Mouse (Mus musculus) limb, embryonic 14.5 days (tissue): ENCODE data around the gene Fgfr2. TPM values are rescaled to one million over a fixed set of nuclear protein-coding genes. Genes with fewer than 3 reads are reported as not detected.

Experiments
- ATAC-seq: fragments of 200-750 bp; cut with Nextera tagmentation; 2 replicates; pipeline ENCODE4 v1.8.0; 2017; ENCODE audit warnings: low read depth, moderate number of reproducible peaks, moderate TSS enrichment; ENCODE audit not compliant: low FRiP score
- DNase-seq: peaks from one replicate; pipeline ENCODE4 v3.0.0-alpha.2; 2015; ENCODE audit warnings: low spot score
- H3K27ac ChIP-seq: fragments of 300-500 bp; sonication (generic); replicated peaks from 2 replicates; pipeline ENCODE4 v1.5.1; 2014; ENCODE audit warnings: low read depth, mild to moderate bottlenecking, low read length, moderate library complexity, mixed read lengths
- H3K27me3 ChIP-seq: fragments of 300-500 bp; sonication (generic); 2 replicates; pipeline ENCODE4 v1.6.1; 2014; ENCODE audit warnings: low read length, mixed read lengths; ENCODE audit not compliant: control insufficient read depth, insufficient read depth
- H3K36me3 ChIP-seq: fragments of 300-500 bp; sonication (generic); 2 replicates; pipeline ENCODE4 v1.6.1; 2014; ENCODE audit warnings: mild to moderate bottlenecking, low read length, moderate library complexity, mixed read lengths; ENCODE audit not compliant: control insufficient read depth, insufficient read depth
- H3K4me1 ChIP-seq: fragments of 300-500 bp; sonication (generic); 2 replicates; pipeline ENCODE4 v1.6.1; 2014; ENCODE audit warnings: antibody characterized with exemption, low read length, mixed read lengths; ENCODE audit not compliant: control insufficient read depth, insufficient read depth
- H3K4me2 ChIP-seq: fragments of 300-500 bp; sonication (generic); replicated peaks from 2 replicates; pipeline ENCODE4 v1.6.1; 2014; ENCODE audit warnings: low read depth, mild to moderate bottlenecking, low read length, moderate library complexity; ENCODE audit not compliant: severe bottlenecking
- H3K4me3 ChIP-seq: fragments of 300-500 bp; sonication (generic); replicated peaks from 2 replicates; pipeline ENCODE4 v1.5.1; 2014; ENCODE audit warnings: low read length
- H3K9ac ChIP-seq: fragments of 300-500 bp; sonication (generic); 2 replicates; pipeline ENCODE4 v1.6.1; 2014; ENCODE audit warnings: mild to moderate bottlenecking, low read depth, low read length, moderate library complexity; ENCODE audit not compliant: severe bottlenecking
- H3K9me3 ChIP-seq: fragments of 300-500 bp; sonication (generic); 2 replicates; pipeline ENCODE4 v1.6.1; 2016; ENCODE audit warnings: low read length; ENCODE audit not compliant: control insufficient read depth
- POLR2A ChIP-seq: fragments of 200-500 bp; IDR thresholded peaks from 2 replicates; pipeline ENCODE4 v1.8.0; 2012; ENCODE audit warnings: inconsistent platforms, mild to moderate bottlenecking, moderate library complexity, borderline replicate concordance; ENCODE audit not compliant: insufficient read depth, insufficient read length; ENCODE audit errors: extremely low read depth
- WGBS: fragments of 180-500 bp; shearing (Covaris S2); extraction: QIAGEN DNeasy Blood & Tissue Kit; methylation state at CpG from one replicate; pipeline ENCODE4 v1.1.7; 2014; 5-methylcytosine and 5-hydroxymethylcytosine counted together
- polyA plus RNA-seq, 2 experiments: library from polyadenylated mRNA; depleted of rRNA in 1 of 2; stranded (reverse) in 1 of 2; unstranded in 1 of 2; fragments of >200 nt; fragmentation: Nextera tagmentation in 1 of 2; extraction: Ambion mirVana in 1 of 2; gene quantifications; 2 replicates each; pipeline versions ENCODE4 v1.2.1 to v1.2.3; 2012 to 2014

Gene Fgfr2
- polyA plus RNA-seq, 2 experiments = 131 to 133 TPM

DNA sequence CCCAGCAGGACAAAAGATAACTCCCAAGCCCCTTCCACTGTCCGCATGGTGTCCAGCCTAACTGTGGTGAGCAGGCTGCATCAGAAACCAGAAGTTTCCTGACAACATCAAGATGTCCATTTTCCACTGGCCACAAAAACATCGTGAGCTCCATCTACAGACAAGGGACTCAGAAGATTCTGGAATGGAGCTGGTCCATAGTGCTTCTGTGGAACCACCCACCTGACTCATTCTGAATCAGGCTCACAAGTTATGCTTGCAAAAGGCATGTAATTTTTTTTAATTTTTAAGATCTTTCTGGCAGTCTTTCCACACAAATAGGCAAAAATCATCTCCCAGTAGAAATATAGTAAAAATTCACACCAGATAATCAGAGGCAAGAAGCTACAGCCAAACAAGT lies 2935.0 kb downstream of the Fgfr2 start:
- Histone ChIP-seq H3K4me1 (peaks cover 35% of the 10 kb centered on the region), H3K4me3 (no peak overlapping the region), H3K36me3 (peaks cover 44% of the 10 kb centered on the region), H3K27me3 (no peaks in the 10 kb centered on the region), H3K9ac (no peak overlapping the region), H3K4me2 (no peak overlapping the region), H3K9me3 (no peaks in the 10 kb centered on the region), H3K27ac (no peak overlapping the region)
- 90% methylated on average over 2 of the region's 2 CpGs for WGBS
- DNase-seq (no peak), ATAC-seq (no peak)
- TF ChIP-seq POLR2A = no peak

DNA sequence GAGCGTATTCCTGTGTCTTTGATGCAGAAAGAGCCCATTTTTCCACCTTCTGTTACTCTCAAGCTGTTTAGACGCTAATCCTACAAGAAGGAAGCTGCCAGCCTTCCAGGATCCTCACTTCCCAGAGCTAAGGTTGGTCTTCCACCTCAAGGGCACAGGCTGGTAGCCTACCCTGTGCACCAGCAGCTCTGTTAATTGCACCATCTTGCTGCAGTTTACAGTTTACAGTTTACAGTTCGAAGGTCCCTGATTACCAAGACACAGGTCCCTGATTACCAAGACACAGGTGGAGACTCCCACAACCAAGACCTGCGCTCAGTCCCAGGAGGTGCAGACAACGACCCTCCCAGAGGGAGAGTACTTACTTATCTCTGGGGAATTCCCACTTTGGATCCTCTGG lies 2938.3 kb downstream of the Fgfr2 start:
- TF ChIP-seq POLR2A = no peak
- ATAC-seq = no peak
- H3K36me3 ChIP-seq = peaks cover 55% of the 10 kb centered on the region

DNA sequence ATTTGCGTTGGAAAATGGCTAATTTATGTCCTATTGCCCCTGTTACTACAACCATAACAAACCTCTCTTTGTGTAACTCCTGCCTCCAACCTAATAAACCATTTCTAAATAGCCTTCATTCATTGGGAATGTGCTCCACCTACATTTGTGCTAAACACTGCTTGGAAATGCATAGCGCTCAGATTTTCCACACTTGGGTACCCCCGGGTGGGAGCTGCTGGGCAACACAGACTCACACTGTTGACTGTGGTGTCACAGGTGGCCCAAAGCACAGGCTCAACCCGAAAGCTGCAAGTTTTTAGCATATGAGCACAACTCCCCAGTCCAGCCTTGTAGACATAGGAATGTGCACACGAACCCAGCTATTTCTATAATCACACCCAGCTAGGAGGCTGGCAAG lies 2939.2 kb downstream of the Fgfr2 start:
- peak; percentile 67 for DNase-seq
- WGBS = 63% methylated on average over 5 of the region's 5 CpGs

More for the DNA sequence above, 2938.3 kb downstream of the Fgfr2 start:
- WGBS = 67% methylated on average over 5 of the region's 5 CpGs
- Histone ChIP-seq H3K9ac (no peak overlapping the region), H3K4me2 (no peak overlapping the region), H3K9me3 (no peaks in the 10 kb centered on the region), H3K27me3 (no peaks in the 10 kb centered on the region), H3K4me3 (no peak overlapping the region), H3K27ac (peak overlapping the region; percentile 80), H3K4me1 (peaks cover 20% of the 10 kb centered on the region)
- no peak for DNase-seq

DNA sequence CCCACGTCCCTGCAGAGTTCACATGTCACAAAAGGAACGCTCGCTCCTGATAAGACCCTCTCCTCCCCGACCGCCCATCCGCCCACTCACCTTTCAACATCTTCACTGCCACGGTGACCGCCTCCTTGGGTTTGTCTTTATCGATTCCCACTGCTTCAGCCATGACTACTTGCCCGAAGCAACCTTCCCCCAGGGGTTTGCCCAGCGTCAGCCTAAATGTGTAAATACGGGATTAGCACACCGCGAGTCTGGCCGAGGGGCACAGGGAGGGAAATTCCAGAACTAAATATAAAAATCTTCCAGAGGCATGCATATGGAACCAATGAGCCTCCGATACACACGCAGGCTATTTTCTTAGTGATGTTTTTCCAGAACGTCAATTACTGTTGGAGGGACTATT lies 2940.6 kb downstream of the Fgfr2 start:
- TF ChIP-seq POLR2A = no peak
- H3K27ac ChIP-seq = peak overlapping the region; percentile 59
- H3K36me3 ChIP-seq = peaks cover 71% of the 10 kb centered on the region
- no peak overlapping the region for H3K4me3 ChIP-seq
- peaks cover 13% of the 10 kb centered on the region for H3K4me1 ChIP-seq
- no peaks in the 10 kb centered on the region for H3K9me3 ChIP-seq
- WGBS = 8% methylated on average over 18 of the region's 18 CpGs
- peak overlapping the region; percentile 28 for H3K4me2 ChIP-seq
- DNase-seq (peak; percentile 61), ATAC-seq (peak; percentile 8; the same call in 1 of the 2 replicates)
- H3K27me3 ChIP-seq = no peaks in the 10 kb centered on the region
- 0 out of 2 replicates have a peak overlapping the region, but pooled peaks have one; percentile 0 for H3K9ac ChIP-seq

More for the DNA sequence above, 2939.2 kb downstream of the Fgfr2 start:
- peak overlapping the region; percentile 80; the same call in 1 of the 2 replicates for H3K27ac ChIP-seq
- H3K4me3 ChIP-seq = no peak overlapping the region
- peaks cover 13% of the 10 kb centered on the region for H3K4me1 ChIP-seq
- no peak overlapping the region for H3K9ac ChIP-seq
- no peak for TF ChIP-seq POLR2A
- H3K9me3 ChIP-seq = no peaks in the 10 kb centered on the region
- peaks cover 61% of the 10 kb centered on the region for H3K36me3 ChIP-seq
- peak; percentile 79 for ATAC-seq
- H3K27me3 ChIP-seq = no peaks in the 10 kb centered on the region
- no peak overlapping the region for H3K4me2 ChIP-seq

DNA sequence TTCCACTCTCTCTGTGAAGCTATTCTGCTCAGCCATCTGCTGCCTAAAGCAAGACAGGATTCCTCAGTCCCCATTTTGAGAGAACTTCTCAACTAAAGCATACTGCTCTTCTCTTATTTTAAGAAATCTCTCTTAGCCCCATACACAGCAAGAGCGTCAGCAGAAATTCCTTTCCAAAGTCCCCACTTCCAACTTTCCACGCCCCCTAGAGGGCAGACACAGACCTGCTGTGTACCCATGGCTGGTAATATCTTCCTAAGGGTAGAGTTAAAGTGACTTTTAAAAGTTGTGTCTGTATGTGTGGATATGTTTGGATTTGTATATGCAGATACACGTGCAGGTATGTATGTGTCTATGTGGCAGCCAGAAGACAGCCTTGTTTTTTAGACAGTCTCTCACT lies 2944.2 kb downstream of the Fgfr2 start:
- Histone ChIP-seq H3K36me3 (peaks cover 66% of the 10 kb centered on the region), H3K27me3 (no peaks in the 10 kb centered on the region), H3K9ac (no peak overlapping the region), H3K4me2 (no peak overlapping the region), H3K27ac (no peak overlapping the region), H3K4me1 (peaks cover 19% of the 10 kb centered on the region), H3K4me3 (no peak overlapping the region), H3K9me3 (no peaks in the 10 kb centered on the region)
- no peak for TF ChIP-seq POLR2A
- ATAC-seq = no peak
- WGBS = 64% methylated on average over 3 of the region's 3 CpGs
- no peak for DNase-seq

DNA sequence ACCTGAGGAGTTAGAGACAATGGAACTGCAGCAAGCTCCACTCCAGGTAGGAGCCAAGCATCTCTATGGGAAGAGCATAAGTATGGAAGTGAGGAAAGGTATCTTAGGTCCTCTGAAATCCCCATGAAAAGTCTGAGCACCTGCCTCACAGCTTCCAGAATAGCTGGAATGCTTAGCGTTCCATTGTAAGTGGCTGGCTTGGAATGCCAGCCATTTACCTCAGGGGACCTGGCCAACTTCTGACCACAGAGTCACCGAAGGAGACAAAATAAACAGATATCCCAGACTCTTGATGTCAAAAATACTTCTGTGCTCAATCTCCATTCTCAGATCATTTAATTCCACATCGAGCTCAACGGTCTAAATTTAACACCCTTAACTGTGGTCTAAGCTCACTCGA lies 2946.1 kb downstream of the Fgfr2 start:
- no peak for ATAC-seq
- Histone ChIP-seq H3K9ac (no peak overlapping the region), H3K4me2 (no peak overlapping the region), H3K4me1 (peaks cover 11% of the 10 kb centered on the region), H3K4me3 (no peak overlapping the region), H3K27ac (no peak overlapping the region), H3K9me3 (no peaks in the 10 kb centered on the region), H3K27me3 (no peaks in the 10 kb centered on the region), H3K36me3 (peaks cover 75% of the 10 kb centered on the region)
- no peak for DNase-seq
- TF ChIP-seq POLR2A = no peak
- WGBS = 73% methylated on average over 5 of the region's 5 CpGs
